Mouse (Mus musculus): ENCODE data around the gene Gm44511.
"Not testable (repeated sequence)": the region's sequence is repeated elsewhere in the genome, so short reads cannot be mapped to it uniquely, and the experiment has no call there.

- TF ChIP-seq TBP (IDR thresholded peaks at IDR 0.05; ENCODE audit: low read depth, low read length) (peak; percentile 99), CTCF (IDR thresholded peaks at IDR 0.05 in 2 of 3, conservative IDR thresholded peaks at IDR 0.05 in 1 of 3; ENCODE audit: control insufficient read depth in 1 of 3, insufficient read depth in 1 of 3, low read depth in 2 of 3, low read length in 3 of 3, poor library complexity in 1 of 3, severe bottlenecking in 1 of 3) (peak; percentile 24 to 40 (median 34); a peak in 5 of 6 replicates)
- not testable (repeated sequence) for TF ChIP-seq POLR2A (IDR thresholded peaks at IDR 0.05; ENCODE audit: control insufficient read depth in 1 of 2, insufficient read depth in 1 of 2, low read depth in 1 of 2, low read length in 2 of 2, poor library complexity in 1 of 2); TCF12 (IDR thresholded peaks at IDR 0.05; ENCODE audit: low read depth, low read length); MYB (IDR thresholded peaks at IDR 0.05; ENCODE audit: low read depth, low read length); ZMIZ1 (IDR thresholded peaks at IDR 0.05; ENCODE audit: low read depth, low read length); GATA1 (IDR thresholded peaks at IDR 0.05; ENCODE audit: low read depth, low read length)
These were observed 26.8 kb downstream of the Gm44511 start for GRCm38 (mm10) chr6:128799144-128799895.
